Mouse (Mus musculus) left cerebral cortex, postnatal 36 days (tissue): ENCODE measurements around the gene Teddm1b. TPM values are rescaled to one million over a fixed set of nuclear protein-coding genes. Genes with fewer than 3 reads are reported as not detected.

ENCODE experiments used
- microRNA-seq: library from miRNA; unstranded; fragments of <30 nt; microRNA quantifications from one replicate; pipeline ENCODE4 v1.2.0, GENCODE M21; 2022
- total RNA-seq, 2 experiments: library from RNA; stranded (reverse); gene quantifications; 2 replicates each; pipeline ENCODE4 v1.2.3; 2021

The Teddm1b gene
- total RNA-seq, 2 experiments from 2014 or later: not detected

Small RNA genes lying within 50 kb of the gene (microRNA-seq; reads per million reads assigned to microRNA genes)
- 20.8 reads per million, percentile 38 among the genes with 10 or more reads in this experiment for gene Mir8114

Other genes with a start within 250 kb of the Teddm1b start
- 10 to 100 TPM; 61.6 to 65.5 TPM for gene Rgs8, start 221.3 kb upstream of the Teddm1b start, total RNA-seq
- 1 to 10 TPM; 8.4 to 9.5 TPM for gene Rgs16, start 134.0 kb upstream of the Teddm1b start, total RNA-seq
- 10 to 100 TPM; 10.1 to 10.6 TPM for gene Rnasel, start 124.9 kb upstream of the Teddm1b start, total RNA-seq
- gene Rgsl1, start 30.2 kb upstream of the Teddm1b start, total RNA-seq: 1 to 10 TPM; 1.3 to 2.3 TPM
- gene Teddm1a, start 17.4 kb downstream of the Teddm1b start, total RNA-seq: not detected
- 1,000 to 10,000 TPM; 1,847 to 2,050 TPM for gene Glul, start 25.6 kb downstream of the Teddm1b start, total RNA-seq
- 1 to 10 TPM; 3.6 to 3.9 TPM for gene Teddm2, start 25.9 kb downstream of the Teddm1b start, total RNA-seq